Mouse (Mus musculus) A20 (cell line): ENCODE measurements at regions not wholly inside any gene's neighbourhood (a gene's known extent, or its start where the extent isn't known, plus 50 kb on each side); places are given as distances from the start of the nearest gene placed in this dataset.
"Not testable (repeated sequence)": the region's sequence is repeated elsewhere in the genome, so short reads cannot be mapped to it uniquely, and the experiment has no call there.

Experiments
- DNase-seq: peaks from one replicate; pipeline ENCODE4 v3.0.0-alpha.2; 2011; ENCODE audit warnings: low read depth, low spot score

DNA sequence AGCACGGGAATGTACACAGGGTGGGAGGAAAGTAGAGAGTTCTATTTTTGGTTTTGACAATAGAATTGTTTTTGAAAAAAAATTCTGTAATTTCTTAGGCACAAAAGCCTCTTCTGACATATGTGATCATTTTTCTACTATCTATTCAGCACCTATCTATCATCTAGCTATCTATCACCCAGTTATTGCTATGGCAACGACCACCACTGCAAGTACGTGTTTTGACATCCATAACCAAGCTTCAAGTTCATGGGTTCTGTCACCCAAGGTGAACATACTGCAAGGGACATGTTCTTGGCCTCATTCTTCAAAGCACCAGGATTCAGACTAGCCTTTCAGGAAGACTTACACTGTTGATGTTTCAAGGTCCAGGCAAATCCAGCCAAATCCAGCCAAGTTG is 238.4 kb upstream of the Rarb start:
- no peak for DNase-seq

DNA sequence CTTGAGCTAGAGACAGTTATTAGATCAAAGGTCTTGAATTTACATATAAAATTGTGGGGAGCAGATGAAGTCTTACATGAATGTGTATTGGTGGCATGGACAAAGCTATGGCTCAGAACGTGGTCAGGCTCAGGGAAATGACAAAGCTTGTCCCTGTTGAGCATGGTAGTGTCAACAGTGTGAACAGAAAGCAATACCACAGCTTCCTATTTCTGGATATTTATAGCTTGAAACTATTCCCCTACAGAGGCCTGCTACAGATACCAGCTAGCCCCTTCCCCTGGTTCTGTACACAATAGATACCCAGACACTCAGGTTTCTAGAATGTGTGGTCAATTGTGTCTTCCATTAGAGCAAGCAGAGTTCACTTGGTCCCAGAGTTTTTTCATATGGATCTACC is 236.8 kb upstream of the Rarb start:
- DNase-seq = no peak

DNA sequence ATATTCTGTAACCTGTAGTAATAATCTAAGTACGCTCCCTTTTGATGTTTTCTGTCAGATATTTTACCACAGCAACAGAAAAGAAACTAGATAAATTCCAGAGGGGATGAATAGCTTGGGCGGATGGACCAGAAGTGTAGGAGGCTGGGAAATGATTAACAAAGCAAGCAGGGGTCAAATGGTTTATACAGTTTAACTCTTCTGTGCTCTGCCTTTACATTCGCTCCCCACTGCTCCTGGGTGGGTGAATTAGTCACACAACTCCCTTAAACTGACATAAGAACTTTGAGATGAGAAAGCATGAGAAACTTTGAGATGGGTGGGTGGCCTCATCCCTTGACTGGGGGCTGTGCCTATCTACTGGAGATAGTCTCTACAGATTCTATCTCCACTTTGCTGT is 235.4 kb upstream of the Rarb start:
- no peak for DNase-seq

DNA sequence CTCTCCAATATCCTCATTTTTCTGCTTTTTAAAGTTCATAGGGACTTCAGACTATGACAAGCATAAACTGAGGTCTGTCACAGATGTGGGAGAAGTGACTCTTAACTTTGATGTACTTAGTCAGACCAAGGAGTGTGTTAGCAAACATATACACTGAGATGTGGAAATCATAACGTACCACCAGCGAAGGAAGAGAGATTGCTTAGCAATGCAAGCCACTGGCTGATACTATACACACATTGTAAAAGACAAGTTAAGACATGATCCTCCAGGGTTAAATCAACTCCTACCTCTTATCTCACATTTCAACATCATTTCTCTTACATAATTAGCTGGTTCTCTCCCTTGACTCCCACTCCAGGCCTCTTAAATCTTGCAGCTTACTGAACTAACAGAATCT is 227.9 kb upstream of the Rarb start:
- DNase-seq = no peak

DNA sequence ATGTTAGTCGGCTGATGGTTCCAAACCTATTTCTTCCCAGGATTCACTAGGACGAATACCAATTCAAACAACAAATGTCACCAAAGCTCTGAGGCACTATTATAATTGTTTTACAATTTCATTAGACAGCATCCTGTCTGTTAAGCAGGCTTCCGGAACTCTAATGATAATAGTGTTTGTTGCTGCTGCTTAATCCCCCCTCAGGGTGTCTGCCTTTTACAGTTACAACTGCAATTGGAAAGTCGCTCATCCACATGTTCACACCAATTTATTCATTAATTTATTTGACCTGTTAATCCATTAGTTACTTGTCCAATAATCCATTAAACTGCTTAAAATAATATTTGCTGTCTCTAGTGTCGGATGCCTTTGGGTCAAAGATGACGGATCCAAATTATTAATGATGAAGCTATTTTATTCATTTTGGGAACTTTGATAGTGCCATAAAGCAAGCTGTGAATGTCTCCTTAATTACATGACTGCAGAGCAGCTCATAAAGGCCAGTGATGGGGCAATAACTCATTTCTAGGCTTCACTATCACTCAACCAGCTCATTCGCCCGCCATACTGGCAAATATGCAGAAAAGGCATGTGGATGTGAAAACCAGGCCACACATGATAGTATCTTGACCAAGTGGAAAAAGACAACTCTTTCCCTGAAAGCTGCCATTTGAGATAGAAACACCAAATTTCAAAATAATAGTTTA is 226.6 kb upstream of the Rarb start:
- DNase-seq = no peak

DNA sequence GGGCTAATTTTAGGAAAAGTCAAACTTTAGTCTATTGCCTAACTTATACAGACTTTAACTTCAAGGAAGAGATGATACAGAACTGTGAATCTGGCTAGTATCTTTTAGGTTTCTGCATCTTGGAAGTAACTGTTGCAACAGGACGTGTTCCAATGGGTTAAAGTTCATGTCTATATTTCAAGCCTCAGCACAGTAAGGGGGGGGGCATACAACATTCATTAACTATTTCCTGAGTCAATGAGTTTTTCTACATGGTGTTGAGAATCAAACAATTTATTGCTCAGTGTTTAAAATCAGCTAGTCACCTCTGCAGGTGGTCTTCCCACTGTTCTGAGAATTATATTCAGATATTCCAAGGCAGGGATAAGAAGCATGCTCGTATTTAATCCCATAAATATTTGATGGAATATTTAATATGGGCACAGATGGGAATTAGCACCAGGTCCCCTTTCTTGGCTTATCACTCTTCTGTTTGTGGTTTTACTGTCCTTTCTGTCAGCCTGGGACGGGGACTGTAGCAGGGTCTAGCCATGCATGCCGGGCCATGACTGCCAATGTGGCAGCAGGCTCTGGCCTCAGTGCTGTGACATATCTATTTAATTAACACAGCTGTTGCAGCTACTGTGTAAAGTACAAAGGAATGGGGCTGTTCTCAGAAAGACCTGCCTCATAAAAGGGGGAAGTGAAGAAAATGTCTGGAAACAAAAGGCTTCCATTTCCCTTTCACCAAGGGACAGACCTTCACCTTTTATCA is 201.8 kb upstream of the Rarb start:
- no peak for DNase-seq

DNA sequence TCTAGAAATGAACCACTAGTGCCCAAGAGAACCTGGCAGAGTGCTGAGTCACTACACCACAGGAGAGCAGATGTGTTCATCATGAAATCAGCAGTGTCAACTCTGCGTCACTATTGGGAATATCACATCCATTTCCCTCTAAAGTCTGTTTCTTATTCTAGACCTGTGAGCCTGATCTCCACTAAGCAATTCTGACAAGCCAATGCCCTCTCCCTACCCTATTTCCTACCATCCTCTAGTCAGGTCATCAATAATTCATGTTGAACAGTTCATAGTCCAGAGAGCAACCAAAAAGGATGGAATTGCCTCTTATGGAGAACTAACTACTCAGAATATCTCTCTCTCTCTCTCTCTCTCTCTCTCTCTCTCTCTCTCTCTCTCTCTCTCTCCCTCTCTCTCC is 194.0 kb upstream of the Rarb start:
- no peak for DNase-seq

DNA sequence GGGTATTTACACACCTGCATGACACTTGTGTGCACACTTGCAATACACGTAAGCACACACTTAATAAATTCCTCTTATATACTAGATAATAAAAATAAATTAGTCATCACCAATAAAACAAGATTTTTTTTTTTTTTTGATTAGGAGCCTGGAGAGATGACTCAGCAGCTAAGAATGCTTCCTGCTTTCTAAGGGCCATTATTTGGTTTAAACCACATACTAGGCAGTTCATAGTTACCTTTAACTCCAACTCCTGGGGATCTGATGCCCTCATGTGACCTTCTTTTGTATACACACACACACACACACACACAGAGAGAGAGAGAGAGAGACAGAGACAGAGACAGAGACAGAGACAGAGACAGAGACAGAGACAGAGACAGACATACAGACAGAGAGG is 193.2 kb upstream of the Rarb start:
- no peak for DNase-seq

DNA sequence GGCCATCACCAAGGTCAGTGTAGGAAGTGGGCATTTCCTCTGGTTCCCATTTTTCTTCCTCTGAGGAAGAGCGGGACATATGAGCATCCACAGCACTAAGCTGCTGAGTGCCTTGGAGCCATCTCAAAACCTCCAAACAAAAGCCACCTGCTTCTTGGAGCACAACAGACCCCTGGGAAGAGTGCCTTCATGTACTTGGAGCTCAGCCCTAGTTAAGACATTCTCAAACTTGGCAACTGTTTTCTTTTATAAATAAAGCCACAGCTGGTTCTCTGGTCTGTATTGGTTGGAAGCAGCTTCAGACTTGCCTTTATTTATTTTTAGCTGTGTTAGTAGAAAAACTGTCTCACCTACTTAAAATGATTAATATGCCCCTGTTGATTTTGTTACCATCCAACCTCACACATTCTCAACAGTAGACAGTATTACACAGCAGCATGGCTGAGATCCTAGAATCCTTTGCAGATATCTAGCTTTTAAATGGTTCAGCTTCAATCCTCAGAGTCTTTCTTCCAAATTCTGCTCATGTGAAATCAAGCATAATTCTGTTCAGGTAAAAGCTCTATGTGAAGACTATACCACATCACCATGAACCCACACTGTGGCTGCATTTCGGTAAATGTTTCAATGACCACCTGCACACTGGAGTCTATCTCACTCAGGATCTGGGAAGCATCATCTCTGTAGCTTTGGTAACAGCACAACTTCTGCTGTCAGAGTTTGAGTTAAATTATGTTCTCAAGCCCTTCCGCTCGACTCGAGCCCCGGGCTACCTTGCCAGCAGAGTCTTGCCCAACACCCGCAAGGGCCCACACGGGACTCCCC is 186.4 kb upstream of the Rarb start:
- DNase-seq = no peak

DNA sequence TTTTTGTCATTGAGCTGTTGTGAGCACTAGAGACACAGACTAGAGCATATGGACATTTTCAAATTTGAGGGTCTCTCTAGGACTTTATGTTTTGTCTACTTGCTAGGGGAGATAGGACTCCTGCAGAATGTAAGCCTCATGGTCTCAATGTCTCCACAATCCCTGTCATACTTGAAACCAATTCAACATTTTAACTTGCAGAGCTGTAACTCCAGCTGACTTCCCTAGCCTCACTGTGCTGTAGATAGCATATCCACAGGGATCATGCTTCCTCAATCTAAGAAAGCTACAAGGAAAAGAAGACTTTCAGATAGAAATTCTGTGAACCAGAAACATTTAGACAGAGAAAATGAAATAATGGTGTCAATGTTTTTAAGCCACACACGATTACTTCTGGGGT is 185.8 kb upstream of the Rarb start:
- no peak for DNase-seq

DNA sequence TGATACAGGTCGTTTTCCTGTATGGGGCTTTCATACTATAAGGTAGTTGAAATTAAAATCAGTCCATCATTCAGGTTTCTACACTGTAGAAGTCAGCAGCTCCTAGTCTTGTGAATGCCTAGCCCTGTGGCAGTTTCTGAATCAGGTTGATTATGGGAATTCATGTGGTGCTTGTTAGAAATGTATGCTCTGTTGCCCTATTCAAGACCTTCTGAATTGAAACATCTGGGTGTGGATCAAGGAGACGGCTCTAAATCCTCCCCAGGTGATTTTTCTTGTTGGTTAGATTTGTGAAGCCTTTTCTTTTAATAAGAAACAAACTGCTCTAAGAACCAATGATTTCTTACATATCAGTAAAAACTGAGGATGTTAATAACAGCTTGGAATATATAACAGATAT is 177.8 kb upstream of the Rarb start:
- DNase-seq = no peak

DNA sequence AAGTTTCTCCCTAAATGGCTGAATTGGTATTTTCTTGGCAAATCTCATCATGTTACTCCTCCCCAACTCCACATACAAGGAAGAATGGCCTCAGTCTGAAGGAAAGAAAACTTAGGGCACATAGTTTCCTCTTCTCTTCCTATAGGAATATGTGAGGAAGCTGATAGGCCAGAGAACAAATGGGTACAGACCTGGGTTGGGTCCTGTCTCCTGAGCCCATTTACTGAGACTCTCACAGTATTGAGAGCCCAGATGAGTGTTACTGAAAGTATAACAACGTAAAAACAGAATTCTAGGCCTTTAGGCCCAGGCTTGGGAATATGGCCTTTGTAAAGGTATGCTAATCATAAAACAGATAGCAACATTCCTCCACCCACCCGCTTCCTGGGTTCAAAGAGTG is 152.0 kb upstream of the Rarb start:
- DNase-seq = not testable (repeated sequence)

DNA sequence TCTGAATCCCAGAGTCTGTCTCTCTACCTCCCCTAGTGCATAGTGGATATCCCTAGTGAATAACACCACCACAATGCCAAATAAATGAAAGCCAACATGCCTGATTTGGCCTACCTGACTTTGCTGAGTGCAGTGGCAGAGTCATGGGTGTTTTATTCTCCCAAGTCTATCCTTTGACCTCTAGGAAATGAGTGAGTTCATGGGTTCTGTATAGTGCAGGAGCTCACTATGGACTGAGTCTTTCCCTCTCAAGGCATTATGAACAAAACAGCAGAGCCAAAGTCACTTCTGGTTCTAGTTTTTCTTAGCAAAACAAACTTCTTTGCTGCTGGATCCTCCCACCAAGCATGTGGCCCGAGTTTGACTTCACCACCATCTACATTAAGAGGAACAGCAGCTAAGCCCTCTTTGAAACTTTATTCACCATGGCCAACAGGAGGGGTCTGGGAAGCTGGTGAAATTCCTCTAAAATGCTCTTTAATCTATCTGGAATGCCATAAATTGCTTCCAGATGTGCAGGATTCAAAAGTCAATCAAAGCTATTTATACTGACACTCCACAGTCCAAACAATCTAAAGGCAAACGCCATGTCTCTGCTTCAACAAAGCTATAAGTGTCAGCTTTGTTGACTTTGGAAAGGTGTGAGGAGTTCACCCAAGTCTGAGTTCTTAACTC is 145.9 kb upstream of the Rarb start:
- DNase-seq = no peak

DNA sequence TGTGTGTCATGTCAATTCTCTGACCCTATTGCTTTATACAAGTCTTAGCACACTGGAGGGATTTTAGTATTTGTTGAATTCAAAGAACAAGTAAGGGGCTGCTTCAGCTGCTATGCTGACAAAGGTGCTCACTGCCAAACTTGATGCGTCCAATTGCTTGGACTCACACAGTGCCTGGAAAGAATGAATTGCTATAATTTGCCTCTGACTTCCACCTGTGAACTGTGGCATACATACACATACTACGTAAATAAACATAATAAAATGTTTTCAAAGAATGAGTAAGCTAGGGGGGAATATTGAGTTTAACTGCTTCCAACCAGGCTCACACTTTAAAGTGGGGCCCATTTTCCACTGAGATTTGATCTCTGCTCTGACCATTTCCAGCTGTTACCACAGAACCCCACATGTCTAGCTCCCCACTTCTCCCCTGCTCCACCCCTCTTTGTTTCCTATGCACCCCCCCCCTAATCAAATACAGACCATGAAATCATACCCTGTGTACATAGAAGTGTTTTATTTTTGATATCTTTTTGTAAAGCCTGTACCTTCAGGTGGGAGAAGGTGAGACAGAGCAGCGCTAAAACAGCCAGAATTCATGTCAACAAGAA is 143.4 kb upstream of the Rarb start:
- DNase-seq = no peak

DNA sequence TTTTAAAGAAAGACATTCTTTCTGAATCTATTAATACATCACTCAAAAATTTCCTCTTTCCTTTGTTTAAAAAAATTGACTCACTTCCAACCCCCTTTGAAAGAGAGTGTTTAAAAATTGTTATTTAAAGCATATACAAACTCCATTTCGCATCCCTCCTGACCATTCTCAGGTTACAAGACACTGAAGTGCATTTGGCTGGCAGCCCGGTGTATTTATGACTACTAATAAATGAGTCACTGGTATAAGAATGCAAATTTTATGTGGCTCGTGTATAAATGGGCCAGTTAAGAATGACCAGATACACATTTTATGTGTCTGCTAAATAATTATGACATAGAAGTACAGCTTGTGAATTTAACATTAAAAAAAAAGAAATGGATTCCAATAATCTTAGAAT is 138.8 kb upstream of the Rarb start:
- DNase-seq = no peak

DNA sequence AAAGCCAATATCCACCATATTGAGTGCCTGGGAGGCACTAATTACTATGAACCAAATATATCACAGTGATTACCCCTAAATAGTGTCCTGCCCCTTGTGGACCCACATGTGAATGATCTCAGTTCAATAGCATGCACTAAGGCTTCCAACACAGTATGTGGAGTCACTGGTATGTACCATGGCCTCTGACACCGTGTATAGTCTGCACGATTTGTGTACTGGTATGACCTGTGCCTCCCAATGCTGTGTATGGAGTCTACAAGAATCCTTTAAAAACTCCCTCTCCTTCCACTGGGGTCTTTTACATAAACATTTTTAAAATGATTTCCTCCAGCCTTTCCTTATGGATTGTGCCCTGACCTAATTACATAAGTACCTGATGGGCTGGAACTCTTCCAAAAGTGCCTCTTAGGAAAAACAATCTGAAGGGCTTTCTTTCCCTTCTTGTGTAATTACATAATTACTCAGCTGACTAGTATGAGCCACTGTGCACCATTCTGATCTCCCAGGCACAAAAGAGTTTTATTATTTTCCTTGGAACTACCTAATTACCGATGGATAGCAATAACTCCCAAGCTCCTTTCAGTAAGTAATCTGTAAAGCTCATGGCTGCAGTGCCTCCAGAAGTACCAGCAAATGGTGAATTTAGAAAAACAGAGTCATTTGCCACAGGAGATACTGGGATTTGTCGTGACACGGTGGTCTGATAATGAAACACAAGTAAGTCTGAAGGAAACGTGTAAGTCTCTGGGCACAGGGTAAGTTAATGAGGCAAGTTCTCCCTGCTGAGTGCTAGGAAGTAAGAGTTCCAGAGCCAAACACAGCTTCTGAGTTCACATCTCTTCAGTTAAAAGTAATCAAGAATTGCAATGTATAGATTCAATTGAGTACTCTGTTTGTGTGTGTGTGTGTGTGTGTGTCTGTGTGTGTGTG is 135.8 kb upstream of the Rarb start:
- DNase-seq = no peak

DNA sequence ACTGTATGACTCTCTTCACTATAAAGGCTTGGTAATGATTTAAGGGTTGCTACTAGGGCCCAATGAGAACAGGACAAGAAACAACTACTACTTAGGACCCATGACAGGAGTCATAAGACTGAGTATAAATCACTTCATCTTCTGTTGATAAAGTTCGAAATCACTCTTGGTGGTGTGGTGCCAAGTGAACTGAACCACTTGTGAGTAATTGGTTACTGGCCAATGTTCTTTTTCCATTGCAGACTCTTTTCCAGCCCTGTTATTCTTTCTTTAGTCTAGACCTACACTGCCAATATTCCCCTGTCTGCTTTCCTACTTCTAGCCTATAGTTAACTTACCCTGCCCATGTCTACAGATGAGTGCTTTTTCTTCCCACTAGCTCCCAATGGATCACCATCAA is 129.8 kb upstream of the Rarb start:
- no peak for DNase-seq

DNA sequence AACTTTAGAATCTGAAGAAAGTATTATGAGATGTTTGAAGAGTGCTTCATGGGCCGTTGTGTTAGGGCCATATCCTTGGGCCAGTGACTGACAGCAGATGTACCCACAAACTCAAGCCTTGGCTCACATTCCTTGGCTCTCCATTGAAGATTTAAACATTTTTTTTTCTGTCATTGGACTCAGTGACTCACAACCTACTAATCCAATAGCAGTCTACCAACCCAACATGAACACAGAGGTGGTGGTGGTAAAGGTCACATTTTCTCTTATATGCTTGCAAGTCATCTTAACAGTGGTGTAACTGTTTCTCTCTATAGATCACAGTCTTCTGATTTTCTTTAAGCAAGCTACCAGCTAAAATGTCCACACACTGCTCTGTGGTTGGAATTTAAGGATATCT is 125.5 kb upstream of the Rarb start:
- DNase-seq = no peak

DNA sequence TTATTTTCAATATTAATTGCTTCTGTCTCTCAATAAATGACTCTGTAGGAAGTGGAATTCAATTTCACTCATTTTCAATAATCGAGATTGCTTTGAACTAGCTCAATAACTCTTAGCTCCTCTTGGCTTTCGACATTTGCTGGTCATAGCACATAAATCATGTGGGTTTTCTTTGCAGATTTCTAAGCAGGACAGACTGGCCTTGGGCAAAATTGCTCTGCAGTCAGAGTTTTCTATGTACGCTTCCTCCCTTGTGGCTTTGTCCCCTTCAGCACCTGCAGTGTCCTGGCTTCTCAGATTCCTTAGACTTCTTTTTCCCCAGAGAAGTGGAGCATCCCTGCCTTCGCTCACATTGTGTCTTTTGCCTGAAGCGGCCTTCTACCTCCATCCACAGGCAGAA is 124.6 kb upstream of the Rarb start:
- no peak for DNase-seq

DNA sequence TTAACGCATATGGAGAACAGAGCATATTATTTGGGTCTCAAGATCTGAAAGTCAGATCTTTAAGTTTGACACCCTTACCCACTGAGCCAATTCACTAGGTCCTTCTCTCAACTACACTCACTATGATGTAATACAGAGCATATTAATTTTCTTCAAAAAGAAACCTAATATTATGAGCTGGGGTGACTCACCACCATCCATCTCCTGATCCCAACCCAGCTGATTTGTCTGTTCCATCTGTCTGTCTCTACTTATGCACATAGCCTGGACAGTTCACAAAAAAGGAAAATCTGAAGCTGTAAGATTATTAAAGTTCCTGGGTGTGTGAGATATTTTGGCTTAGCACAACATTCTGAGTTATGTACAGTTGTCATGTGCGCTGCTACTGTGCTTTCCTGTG is 108.2 kb upstream of the Rarb start:
- no peak for DNase-seq
